Mouse (Mus musculus): ENCODE measurements around the gene Kti12.
A peak's percentile ranks its signal among the peaks of the same experiment; 100 is the strongest.

Gene Kti12

DNA sequence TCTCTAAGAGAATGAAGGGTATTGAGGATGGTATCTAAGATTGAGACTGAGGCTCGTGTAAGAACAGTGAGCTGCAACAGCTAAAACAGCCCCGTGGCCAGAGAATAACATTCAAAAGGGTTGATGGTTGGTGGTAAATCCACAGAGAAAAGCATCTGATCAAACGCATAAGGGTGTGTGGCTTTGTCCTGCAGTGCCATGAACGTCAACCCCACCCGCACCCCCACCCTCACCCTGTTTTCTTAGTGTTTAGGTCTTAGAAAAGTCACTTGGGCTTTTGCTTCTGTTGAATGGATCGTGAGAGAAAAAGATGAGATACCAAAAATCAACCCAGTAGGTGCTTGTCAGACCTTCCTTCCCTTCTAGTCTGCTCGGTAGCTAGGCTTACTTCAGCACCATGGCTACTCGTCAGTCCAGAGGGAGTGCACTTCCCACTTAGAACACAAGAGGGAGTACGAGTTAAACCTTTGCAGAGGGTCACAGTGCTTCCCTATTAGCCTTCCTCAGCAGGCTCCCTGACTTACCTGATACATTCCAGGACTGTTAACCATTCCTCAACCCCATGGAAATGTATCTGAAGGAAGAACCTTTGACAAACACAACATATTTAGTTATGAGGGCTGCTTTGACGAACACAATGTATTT lies 22.3 kb downstream of the Kti12 start:
- DNase-seq (ENCODE audit: low spot score in 2 of 2) = peak; percentile 77 to 79

DNA sequence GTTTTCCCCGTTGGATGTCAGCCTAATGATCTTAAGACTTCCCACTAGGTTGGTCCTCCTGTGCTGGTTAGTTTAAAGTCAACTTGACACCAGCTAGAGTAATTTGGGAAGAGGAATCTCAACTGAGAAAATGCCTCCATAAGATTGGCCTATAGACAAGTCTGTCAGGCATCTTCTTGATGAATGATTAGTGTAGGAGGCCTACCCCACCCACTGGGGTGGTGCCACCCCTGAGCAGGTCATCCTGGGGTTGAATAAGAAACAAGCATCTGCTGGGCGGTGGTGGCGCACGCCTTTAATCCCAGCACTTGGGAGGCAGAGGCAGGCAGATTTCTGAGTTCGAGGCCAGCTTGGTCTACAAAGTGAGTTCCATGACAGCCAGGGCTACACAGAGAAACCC lies 26.2 kb downstream of the Kti12 start:
- no peak for DNase-seq (ENCODE audit: low spot score in 2 of 2)

- no peak for DNase-seq (ENCODE audit: low spot score in 2 of 2)
Observed at GRCm38 (mm10) chr4:108877901-108878300, 30.3 kb downstream of the Kti12 start.

GRCm38 (mm10) chr4:108878963-108879822 lies 31.6 kb downstream of the Kti12 start, which contains the start of gene Rab3b:
TSS of gene Rab3b (plus strand) at chr4:108879063.
- peak; percentile 24 to 47 for DNase-seq (ENCODE audit: low spot score in 2 of 2)

DNA sequence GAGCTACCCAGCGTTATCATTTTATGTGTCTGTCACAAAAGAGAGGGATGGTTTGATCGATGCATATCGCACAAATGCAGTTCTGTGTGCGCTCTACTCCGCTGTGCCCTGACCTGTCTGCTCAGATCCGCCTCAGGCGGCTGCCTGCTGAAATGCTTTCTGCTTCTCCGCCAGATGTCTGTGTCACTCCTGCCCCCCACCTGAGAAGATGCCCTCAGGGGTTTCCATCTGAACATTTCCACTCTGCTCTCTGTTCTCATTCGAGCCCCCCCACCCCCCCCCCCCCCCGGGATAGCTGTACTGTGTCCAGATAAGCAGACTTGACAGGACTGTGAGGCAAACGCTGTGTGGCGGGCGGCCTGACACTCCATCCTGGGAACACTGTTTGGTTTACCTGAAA lies 36.2 kb downstream of the Kti12 start:
- DNase-seq (ENCODE audit: low spot score in 2 of 2) = no peak

DNA sequence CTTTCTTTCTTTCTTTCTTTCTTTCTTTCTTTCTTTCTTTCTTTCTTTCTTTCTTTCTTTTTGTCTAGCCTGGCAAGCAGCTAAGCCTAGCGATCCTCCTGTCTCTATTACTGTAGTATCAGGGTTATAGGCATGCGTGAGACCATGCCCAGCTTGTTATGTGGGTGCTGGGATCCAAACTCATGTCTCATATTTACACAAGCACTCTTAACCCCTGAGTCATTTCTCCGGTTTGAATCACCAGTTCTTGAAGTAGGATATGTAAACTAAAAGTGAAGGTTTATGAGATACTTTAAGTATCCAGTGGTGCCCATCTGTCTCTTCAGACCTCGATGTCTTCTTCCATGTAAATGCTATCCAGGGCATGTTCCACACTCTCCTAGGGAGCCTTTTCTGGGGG lies 39.9 kb downstream of the Kti12 start:
- no peak for DNase-seq (ENCODE audit: low spot score in 2 of 2)

DNA sequence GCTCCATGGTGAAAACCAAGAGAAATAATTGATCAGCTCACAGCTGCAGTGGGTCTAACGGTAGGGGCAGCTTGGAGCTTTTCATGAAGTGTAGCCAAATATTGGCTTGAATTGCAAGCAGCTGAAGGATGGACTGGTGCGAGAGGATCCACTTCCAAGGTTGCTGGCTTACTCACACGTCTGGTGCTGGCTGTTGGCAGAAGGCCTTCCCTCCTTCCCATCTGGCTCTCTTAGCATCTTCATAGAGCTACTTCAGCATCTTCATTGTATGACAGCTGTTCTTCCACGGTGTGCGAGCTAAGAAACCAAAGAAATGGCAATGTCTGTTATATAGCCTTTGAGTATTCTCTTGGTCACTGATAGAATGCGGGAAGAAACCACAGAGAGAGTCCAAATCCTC lies 43.3 kb downstream of the Kti12 start:
- DNase-seq (ENCODE audit: low spot score in 2 of 2) = no peak

Measured in right cerebral cortex, postnatal 36 days (tissue).